Mouse (Mus musculus): ENCODE data around the gene Hist1h1e.
"Not testable (repeated sequence)": the region's sequence is repeated elsewhere in the genome, so short reads cannot be mapped to it uniquely, and the experiment has no call there.

Gene Hist1h1e

DNA sequence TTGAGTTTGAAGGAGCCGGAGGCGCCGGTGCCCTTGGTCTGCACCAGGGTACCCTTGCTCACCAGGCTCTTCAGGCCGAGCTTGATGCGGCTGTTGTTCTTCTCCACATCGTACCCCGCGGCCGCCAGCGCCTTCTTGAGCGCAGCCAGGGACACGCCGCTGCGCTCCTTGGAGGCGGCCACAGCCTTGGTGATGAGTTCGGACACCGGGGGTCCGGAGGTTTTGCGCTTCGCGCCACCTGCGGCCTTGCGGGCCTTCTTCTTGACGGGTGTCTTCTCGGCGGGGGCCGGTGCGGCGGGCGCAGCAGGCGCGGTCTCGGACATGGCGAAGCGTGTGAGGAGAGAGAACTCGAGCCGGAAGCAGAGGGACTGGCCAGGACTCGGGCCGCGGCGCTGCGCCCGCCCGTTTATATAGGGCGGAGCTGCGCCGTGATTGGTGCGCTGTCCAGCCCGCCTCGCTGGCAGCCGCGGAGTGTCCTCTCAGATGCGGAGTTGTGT is at the start of gene Hist1h1e:
Gene Hist1h1e, minus strand, starts transcription at position 384 of the 497 bp plus-strand sequence.
- in situ Hi-C loops (cut with MboI, MseI), result not testable (repeated sequence)

DNA sequence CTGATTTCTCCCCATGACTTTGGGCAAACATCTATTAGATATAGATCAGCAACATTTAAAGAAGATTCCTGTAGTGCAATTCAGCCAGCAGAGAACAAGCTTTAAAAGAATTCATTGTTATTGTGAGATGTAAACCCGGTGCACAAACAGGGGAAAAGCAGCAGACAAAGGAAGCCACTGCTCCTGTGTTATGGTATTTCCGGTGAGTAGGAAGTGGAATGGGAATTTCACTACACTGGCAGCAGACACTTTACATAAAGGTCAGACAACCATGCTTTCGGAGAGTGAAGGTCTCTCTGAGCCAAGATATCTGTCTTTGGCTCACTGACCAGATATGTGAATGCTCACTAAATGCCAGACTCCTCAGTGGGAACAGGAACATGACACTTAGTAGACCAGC is 40.2 kb upstream of the Hist1h1e start:
- in situ Hi-C loops (cut with MboI, MseI), result no loop called here

DNA sequence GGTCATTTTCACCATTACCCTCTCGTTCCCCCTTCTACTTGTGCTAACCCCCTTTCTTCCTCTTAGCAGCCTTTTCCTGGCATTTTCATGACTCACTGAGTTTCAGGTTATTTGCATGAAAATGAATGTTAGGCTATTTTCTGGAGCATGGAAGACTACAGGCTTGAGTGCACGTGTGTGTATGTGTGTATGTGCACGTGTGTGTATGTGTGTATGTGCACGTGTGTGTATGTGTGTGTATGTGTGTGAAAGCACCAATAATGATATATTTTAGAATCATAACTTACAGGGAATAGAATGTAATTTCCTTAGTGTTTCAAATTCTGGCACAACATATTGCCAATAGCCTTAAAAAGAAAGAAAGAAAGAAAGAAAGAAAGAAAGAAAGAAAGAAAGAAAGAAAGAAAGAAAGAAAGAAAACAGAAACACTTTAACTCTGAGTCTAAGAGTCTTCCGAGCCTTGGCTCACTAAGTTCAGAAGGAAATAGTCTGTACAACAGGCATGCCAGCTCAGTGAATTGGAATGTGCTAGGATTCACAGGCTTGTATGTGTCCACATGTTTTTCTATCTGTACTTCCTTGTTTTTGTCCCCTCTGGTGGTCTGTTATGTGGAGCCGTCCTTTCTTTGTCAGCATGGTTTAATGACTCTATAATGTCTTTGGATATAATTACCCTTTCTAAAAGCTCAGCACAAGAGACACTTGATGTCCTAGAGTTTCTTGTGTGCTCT is 37.4 kb upstream of the Hist1h1e start:
- in situ Hi-C loops (cut with MboI, MseI), result loop anchor here in 1 of 2 experiments (10.0 kb wide), 1 partner anchor 1475 kb away; the partner anchor contains the start of gene Vmn1r191

DNA sequence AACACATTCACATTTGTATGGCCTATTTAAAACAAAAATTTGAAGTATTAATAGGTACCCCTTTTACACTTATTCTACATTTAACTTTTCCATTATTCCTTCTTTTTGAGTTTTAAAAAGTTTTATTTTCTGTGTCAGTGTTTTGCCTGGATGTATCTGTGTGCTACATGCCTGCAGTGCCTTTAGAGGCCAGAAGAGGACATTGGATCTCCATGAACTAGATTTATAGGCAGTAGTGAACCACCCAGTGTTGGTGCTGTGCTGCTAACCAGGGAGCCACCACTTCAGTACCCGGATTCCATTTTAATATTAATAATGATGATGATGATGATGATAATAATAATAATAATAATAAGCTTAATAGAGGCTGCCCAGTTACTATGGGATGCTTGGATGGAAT is 8.3 kb upstream of the Hist1h1e start:
- in situ Hi-C loops (cut with MboI, MseI), result loop anchor here (5.0 kb wide), 3 partner anchors 42 to 97 kb away; partner anchors contain the start of genes Hist1h2ac (in 1 of the 2) and Hist1h2bc (in 1 of the 2)

DNA sequence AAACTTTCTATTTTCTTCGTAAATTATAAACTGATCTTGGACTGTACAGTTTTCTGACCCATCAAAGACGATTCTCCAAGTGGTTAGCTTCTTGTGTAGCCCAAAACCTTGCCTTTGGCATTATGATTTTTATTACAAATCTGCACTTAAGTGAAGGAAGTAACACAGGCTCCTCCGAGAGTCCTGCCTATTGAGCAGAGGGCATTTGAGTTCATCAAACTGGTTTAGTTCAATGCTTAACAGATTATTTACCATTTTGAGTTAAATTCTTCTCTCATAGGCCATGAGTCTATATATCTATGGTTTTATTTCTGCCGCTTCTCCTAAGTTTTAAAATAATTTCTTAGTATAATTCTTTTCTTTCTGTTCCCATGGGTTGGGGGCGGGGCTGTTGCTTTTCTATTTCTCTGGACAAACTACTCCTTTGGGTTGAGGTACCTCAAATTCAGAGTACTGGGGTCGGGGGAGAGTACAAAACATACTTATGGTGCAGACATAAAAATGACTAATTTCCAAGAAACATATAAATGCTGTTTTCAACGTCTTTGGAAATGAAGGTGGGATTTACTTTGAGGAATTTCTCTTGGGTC is 598 bp upstream of the Hist1h1e start:
- in situ Hi-C loops (cut with MboI, MseI), result no loop called here

DNA sequence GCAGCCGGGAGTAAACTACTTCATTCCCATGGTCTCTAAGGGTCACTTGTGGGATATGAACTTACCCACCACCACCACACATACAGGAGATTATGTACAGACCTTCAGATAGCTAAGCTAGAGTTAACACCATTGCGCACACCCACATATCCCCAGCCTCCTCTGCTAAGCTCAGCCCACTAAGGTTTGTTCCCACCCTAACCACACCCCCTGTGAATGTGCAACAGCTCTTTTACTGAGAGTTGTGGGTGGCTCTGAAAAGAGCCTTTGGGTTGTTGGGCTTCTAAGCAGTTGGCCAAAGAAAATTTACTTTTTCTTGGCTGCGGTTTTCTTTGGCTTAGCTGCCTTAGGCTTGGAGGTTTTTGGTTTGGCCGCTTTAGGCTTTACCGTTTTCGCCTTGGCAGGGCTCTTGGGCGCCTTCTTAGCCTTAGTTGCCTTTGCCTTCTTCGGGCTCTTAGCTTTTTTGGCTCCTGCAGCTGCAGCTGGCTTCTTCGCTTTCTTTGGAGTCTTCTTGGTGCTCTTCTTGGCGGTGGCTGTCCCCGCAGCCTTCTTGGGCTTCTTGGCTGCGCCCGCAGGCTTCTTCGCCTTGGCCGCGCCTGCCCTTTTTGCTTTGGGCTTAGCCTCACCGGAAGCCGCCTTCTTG is 705 bp downstream of the Hist1h1e start:
- in situ Hi-C loops (cut with MboI, MseI), result no loop called here

DNA sequence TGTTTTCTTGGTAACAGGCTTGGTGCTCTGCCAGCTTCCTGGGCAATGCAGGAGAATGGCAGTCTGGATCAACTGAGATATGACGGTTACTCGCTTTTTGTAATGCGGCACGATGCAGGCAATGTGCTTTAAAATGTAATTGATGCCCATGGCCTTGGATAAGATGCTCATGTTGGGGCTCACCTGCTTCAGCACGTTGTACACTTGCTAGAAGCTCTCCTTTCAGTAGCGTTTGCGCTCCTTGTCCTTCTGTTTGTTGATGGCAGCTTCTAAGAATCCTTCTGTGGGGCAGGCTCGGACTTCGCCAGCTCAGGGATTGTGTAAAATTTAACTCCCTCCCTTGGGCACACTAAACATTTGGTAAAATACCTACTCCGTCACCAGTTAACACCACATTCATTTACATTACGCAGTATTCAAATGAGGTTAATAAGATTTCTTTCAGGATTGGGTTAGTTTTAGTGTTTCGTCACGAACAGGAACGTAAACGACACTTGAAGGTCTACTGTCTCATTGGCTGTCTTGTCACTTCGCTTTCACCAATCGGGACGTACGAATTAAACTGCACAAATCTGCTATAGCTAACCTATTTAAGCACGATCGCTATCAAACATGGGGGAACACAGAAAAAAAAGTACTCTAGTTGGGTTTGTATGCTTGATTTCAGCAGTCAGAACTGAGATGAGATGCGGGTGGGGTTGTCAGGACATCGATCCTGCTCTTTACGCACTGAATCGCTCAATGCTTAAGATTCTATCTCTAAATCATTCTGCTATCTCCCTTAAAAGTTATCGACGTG is 1.4 kb downstream of the Hist1h1e start, which contains the start of gene Hist1h2be:
Gene Hist1h2be, minus strand, starts transcription at position 392 of the 799 bp plus-strand sequence.
- in situ Hi-C loops (cut with MboI, MseI), result no loop called here

DNA sequence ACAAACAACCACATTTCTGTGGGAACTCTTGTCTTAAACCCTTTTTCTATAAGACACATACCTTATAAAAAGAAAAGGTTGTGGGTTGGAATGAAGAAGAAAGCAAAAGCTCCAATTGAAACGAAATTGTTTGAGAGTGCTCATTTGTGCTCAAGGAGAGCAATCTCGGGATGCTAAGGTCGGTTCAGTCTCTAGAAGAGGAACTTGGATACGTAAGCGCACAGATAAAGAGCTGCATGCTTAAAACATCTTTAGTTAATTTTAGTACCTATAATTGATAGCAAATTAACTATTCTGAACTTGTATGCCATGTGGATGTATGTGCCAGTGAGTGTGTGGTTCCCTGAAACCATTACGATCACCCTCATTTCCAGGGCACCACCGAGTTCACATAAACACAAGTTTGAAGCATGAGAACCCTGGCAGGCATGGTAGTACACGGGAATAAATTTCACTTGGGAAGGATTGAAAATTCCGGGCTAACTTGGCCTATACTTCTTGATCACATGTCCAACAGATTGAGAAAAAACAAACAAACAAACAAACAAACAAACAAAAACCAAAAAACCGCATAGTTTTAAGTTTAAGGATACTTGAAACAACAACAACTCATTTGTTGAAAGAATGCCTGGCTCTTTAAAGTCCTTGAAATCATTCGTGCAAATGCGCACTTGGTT is 2.2 kb downstream of the Hist1h1e start:
- in situ Hi-C loops (cut with MboI, MseI), result no loop called here

DNA sequence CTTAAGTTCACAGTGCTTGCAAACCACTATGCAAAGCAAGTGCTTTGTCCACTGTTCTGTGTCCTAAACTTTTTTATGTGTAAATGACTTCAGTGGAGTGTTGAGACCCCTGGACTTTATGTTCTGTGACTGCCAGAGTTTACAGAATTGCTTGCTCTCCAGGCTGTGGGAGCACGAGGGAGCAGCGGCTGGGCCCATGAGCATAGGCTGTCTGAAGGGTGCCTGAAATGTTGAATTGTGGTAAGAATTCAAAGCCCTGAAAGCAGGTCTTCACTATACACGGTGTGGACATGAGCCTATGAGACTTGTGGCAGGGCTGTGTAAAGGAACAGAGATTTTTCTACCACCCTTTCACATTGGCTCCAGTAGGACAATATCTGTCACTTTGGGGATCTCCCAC is 10.7 kb downstream of the Hist1h1e start:
- in situ Hi-C loops (cut with MboI, MseI), result no loop called here

DNA sequence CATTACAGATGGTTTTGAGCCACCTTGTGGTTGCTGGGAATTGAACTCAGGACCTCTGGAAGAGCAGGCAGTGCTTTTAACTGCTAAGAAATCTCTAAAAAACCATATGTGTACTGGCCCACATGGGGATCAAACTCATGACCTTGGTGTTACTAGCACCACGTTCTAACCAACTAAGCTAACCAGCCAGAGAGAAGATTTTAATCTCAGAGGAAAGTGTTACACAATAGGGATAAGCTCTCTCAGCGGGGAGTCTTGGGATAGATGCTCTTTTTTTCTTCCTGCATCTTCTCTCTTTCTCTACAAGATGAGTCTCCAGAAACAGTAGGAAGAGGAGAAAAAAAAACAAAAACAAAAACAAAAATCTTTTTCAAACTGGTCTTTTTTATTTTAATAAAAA is 12.0 kb downstream of the Hist1h1e start:
- in situ Hi-C loops (cut with MboI, MseI), result no loop called here

DNA sequence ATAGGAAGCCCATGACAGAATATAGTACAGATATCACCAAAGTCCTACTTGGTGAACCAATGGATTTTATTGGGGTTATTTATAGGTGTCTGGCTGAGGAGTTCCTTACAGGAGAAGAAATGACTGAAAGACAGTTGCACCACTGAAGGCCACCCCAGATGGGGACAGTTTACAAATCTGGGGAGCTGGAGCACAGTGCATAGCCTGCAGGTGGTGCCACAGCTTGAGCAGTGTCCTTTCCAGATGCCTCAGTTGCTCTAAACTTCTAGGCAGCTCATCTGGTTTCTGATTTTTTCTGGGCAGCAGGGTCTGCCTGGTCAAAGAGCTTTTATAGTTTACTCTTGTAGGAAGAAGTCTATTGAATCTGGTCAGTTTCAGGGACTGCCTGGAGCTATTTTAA is 12.5 kb downstream of the Hist1h1e start:
- in situ Hi-C loops (cut with MboI, MseI), result no loop called here

DNA sequence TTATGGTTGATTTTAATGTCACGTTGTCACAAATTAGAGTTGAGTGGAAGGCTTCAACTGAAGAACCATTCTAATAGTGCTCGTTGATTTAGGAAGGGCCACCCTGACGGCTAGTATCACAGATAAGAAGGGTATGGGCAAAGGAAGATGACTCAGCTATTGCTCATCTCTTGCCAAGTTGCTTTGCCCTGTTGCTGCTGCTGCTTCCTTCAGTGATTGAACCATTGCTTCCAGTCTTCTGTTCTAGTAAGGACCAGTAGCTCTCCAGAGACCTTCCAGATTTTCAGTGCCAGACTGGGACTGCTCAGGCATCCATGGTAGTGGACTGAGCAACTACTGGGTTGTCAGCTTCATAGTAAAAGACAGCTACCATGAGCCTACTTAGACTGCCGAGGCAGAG is 13.1 kb downstream of the Hist1h1e start:
- in situ Hi-C loops (cut with MboI, MseI), result no loop called here

DNA sequence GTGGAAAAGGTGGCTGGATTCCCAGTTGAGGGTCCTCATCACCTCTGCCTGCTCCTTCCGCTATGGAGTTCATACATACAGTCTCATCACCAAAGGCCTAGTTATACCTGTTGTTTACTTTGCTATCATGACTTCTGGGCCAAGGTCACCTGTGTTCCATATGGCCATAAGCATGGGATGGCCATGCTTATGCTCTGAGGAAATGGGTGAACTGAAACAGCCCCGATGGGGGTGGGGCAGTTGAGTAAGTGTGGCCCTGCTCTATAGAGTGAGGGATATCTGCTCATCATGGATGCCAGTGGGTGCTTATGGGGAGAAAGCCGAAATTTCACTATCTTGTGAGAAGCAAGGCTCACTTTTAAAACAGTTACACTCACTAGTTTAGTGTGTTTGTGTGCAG is 17.3 kb downstream of the Hist1h1e start:
- in situ Hi-C loops (cut with MboI, MseI), result no loop called here

DNA sequence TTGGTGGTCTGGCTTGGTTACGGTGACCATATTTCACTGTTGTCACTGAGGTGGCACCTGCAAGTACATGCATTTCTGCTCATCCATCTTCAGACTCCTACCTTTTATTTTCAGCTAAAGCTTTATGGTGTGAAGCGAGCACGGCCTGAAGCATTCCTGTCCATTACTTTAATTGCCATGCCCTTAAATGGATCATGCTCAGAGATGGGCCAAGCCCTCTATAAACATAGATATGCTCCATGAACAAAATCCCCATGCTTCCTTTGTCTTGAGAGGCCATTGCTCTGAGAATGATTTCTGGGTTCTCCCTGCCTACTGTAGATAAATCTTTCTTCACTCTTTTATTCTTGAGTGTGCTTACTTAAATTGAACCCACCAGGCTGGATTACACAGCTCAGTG is 17.9 kb downstream of the Hist1h1e start:
- in situ Hi-C loops (cut with MboI, MseI), result no loop called here

DNA sequence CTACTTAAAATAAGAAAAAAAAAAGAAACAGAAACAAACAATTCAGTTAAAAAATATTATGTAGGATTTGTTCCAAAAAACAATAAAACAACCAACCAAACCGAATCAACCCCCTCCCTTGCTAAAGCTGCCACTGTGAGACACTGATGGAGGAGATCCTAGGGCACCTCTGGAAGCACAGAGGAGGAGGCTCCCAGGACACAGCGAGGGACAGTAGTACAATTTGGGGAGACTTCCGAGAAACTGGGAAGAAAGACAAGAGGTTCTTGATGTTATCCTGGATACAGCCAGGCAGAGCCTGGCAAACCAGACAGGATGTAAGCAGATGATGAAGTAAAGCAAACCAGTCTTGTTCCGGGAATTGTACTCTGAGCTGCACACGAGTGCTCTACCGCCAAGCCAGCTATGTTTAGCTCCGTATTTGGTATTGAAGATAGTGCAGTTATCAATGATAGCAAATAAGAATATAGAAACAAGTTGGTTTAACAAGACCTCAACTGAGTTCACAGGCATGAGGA is 19.1 kb downstream of the Hist1h1e start:
- in situ Hi-C loops (cut with MboI, MseI), result no loop called here

DNA sequence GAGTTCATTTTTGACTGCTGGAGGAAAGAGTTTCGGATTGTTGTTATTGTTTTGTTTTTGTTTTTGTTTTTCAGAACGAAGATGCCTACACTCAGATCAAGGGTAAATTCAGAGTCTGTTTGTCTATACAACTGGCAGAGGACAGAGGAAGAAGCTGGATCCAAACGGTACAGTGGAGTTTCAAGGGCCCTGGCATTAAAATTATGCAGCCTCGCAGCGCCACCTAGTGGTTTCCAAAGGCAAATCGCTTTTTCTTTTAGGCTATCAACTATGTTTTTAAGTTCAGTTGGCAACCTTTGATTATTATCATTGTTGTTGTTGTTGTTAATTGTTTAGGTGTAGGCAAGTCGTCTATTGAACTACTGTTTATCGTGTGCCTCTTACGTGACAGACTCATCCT is 24.4 kb downstream of the Hist1h1e start:
- in situ Hi-C loops (cut with MboI, MseI), result loop anchor here in 1 of 2 experiments (5.0 kb wide), 1 partner anchor 161 kb away; no protein-coding TSS in a partner anchor

DNA sequence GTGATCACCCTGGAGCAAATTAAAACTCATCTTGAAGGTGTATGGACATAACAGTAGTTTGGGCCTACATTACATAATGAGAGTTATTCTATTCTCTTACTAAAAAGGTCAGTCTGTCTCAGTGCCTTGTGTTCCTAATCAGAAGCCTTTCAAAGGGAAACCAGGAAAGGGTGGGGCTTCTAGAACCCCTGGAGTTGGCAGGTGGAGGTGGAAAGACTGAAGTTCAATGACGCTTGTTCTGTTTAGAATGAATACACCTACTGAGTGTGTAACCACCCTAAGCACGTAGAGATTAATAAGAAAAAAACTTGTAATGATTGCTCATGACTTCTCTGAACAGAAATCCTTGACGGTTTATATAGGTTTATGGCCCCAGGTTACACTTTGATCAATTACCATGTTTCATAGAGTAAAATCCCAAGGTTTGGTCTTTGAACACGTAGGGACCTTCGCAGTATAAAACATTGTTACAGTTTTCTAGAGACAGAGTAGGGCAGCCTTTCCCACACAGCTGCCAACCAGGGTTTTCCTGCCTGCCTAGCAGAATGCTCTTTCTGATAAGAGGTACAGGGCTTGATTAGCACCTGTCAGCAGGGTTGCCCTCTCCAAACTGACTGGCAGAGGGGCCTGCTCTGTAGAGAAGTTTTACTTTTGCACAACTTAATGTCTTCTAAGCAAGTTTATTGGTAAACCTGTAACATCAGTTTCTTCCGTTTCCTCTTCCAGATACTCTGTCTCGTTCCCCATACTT is 26.6 kb downstream of the Hist1h1e start:
- in situ Hi-C loops (cut with MboI, MseI), result loop anchor here in 1 of 2 experiments (5.0 kb wide), 1 partner anchor 158 kb away; no protein-coding TSS in a partner anchor

DNA sequence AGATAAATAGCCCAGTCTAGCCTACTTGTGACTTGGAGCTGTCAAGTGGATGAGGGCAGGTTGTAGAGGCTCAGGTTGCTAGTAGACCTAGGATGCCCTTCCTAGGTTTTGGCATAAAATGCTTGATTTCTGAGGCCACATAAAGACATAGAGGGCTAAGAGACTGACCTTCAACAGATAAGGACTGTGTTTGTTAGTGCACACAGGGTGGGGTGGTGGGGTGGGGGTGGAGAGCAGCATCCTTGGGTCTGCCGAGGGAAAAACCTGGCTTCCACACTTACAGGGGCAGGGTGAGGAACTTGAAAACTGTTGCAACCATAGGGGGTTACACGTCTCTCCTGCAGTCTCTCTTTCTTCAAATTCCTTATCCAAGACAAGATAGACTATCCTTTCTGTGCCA is 27.2 kb downstream of the Hist1h1e start:
- in situ Hi-C loops (cut with MboI, MseI), result loop anchor here in 1 of 2 experiments (5.0 kb wide), 1 partner anchor 158 kb away; no protein-coding TSS in a partner anchor

DNA sequence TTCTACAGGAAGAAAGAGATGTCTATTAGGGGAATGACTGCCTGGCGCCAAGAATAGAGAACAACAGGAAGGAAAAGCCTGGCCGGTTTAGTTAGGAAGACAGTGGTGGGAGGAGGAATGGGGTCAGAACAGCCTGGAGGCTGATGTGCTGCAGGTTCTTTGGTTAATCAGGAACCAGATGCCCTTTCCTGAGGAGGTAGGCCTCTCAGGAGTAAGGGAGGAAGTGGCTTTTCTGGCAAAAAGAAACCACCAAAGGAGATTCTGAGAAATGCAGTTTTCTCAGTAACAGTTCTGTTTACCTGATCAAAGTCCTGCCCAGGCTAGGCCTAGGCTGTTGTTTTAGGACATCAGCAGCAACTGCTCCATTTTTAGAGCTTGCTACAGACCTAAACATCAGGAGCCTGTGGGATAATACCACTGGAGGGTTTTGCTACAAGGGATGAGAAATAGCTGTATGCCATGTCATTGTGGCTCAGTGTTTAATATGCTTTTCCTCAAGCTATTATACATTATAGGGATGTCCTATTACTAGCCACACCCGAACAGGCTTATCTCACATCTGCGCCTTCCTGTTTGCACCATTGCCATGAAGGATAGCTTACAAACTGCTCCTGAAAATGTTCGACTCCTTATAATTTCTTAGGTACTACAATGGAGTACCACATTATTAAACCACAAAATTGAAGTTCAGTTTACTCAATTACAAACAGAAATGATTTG is 29.1 kb downstream of the Hist1h1e start:
- in situ Hi-C loops (cut with MboI, MseI), result no loop called here
